Mouse (Mus musculus) neural tube, embryonic 15.5 days (tissue): ENCODE measurements around the gene Mfap3. TPM values are rescaled to one million over a fixed set of nuclear protein-coding genes. Genes with fewer than 3 reads are reported as not detected.
A peak's percentile ranks its signal among the peaks of the same experiment; 100 is the strongest.
"Not testable (repeated sequence)": the region's sequence is repeated elsewhere in the genome, so short reads cannot be mapped to it uniquely, and the experiment has no call there.

ENCODE experiments used
- ATAC-seq: fragments of 200-750 bp; cut with Nextera tagmentation; 2 replicates; pipeline ENCODE4 v1.8.0; 2017; ENCODE audit warnings: mild to moderate bottlenecking, moderate TSS enrichment, moderate library complexity; ENCODE audit not compliant: low FRiP score
- H3K27ac ChIP-seq: fragments of 300-500 bp; sonication (generic); replicated peaks from 2 replicates; pipeline ENCODE4 v1.5.1; 2015; ENCODE audit warnings: mild to moderate bottlenecking, inconsistent platforms
- H3K27me3 ChIP-seq: fragments of 300-500 bp; sonication (generic); replicated peaks from 2 replicates; pipeline ENCODE4 v1.6.1; 2015; ENCODE audit warnings: inconsistent platforms
- H3K36me3 ChIP-seq: fragments of 300-500 bp; sonication (generic); 2 replicates; pipeline ENCODE4 v1.6.1; 2015; ENCODE audit warnings: inconsistent platforms
- H3K4me1 ChIP-seq: fragments of 300-500 bp; sonication (generic); 2 replicates; pipeline ENCODE4 v1.6.1; 2015; ENCODE audit warnings: inconsistent platforms
- H3K4me2 ChIP-seq: fragments of 300-500 bp; sonication (generic); 2 replicates; pipeline ENCODE4 v1.6.1; 2015; ENCODE audit warnings: inconsistent platforms, mild to moderate bottlenecking, moderate library complexity
- H3K4me3 ChIP-seq: fragments of 300-500 bp; sonication (generic); replicated peaks from 2 replicates; pipeline ENCODE4 v1.5.1; 2015; ENCODE audit warnings: mild to moderate bottlenecking, inconsistent platforms
- H3K9ac ChIP-seq: fragments of 300-500 bp; sonication (generic); replicated peaks from 2 replicates; pipeline ENCODE4 v1.6.1; 2015; ENCODE audit warnings: mild to moderate bottlenecking, inconsistent platforms
- H3K9me3 ChIP-seq: fragments of 300-500 bp; sonication (generic); replicated peaks from 2 replicates; pipeline ENCODE4 v1.6.1; 2016; ENCODE audit warnings: inconsistent platforms
- WGBS: fragments of 180-500 bp; shearing (Covaris S2); methylation state at CpG from one replicate; pipeline ENCODE4 v1.1.7; 2015; ENCODE audit warnings: mixed read lengths; 5-methylcytosine and 5-hydroxymethylcytosine counted together
- polyA plus RNA-seq: library from polyadenylated mRNA; unstranded; fragments of >200 nt; fragmentation: Nextera tagmentation; extraction: Ambion mirVana; gene quantifications from 2 replicates; pipeline ENCODE4 v1.2.1, GENCODE M21; 2015

Mfap3 gene
- polyA plus RNA-seq, 1 experiment from 2014 or later, result 57.6 TPM

DNA sequence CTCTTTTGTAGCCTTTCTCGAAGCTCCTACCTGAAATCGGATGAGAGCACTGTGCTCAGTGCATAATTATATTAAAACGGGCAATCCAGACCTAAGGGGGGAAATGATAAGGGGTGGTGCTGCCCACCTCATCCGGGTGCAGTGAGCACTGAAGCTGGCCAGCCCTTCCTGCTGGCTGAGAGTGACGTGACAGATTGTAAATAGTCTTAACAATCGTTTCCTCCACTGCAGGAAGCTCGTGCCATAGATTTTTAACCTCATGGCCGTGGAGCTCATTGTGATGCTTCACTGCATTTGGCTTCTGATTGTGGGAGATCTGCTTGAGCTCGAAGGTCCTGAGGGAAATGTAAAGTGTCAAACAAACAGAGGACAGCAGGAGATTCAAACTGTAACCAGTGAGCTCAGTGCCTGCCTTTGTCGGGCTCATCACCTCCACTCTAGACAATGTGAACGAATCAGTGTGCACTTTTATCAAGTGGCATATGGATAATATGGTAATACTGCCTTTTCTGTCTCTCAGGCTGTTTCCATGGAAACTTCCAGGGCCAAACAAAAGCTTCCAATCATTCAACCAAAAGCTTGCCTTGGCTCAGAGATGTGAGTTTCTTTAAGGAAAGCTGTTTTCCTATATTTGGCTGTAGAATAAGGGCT, 13.0 kb downstream of the Mfap3 start:
- ATAC-seq, result peak; percentile 63

GRCm38 (mm10) chr11:57532306-57532705, 13.8 kb downstream of the Mfap3 start:
- no peak overlapping the region for H3K4me2 ChIP-seq
- 0 out of 2 replicates have a peak overlapping the region, but pooled peaks have one; percentile 33 for H3K27ac ChIP-seq
- no peaks in the 10 kb centered on the region for H3K9me3 ChIP-seq
- no peak overlapping the region for H3K4me3 ChIP-seq
- peaks cover 18% of the 10 kb centered on the region for H3K4me1 ChIP-seq
- no peaks in the 10 kb centered on the region for H3K27me3 ChIP-seq
- no peak overlapping the region for H3K9ac ChIP-seq
- ATAC-seq, result no peak
- H3K36me3 ChIP-seq, result peaks cover 43% of the 10 kb centered on the region
- 84% methylated on average over 4 of the region's 4 CpGs for WGBS

More for the DNA sequence above, 13.0 kb downstream of the Mfap3 start:
- Histone ChIP-seq H3K27me3 (no peaks in the 10 kb centered on the region), H3K27ac (peak overlapping the region; percentile 39), H3K4me1 (peaks cover 18% of the 10 kb centered on the region), H3K4me3 (no peak overlapping the region), H3K36me3 (peaks cover 43% of the 10 kb centered on the region), H3K9me3 (no peaks in the 10 kb centered on the region), H3K4me2 (no peak overlapping the region), H3K9ac (no peak overlapping the region)
- WGBS, result 16% methylated on average over 11 of the region's 11 CpGs

DNA sequence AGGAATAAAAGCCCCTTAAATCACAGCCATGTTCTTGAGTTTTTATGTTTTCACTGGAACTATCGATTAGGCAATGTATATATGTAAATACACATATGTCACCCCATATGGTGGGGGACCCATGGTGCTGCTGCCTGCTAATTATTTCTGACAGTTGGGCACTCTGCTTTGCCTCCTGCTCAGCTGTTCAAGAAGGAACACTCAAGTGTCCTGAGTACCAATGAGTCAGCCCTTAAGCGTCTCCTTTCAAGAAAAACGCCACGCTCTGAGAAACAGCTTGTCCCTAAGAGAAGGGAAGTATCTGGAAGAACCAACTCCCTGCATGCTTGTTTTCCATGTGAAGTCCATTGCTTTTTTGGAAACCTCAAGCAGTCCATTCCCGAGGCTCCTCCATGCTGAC, 17.4 kb downstream of the Mfap3 start:
- no peak for ATAC-seq

GRCm38 (mm10) chr11:57539841-57540418, 21.5 kb downstream of the Mfap3 start:
- Histone ChIP-seq H3K27ac (no peak overlapping the region), H3K4me1 (no peaks in the 10 kb centered on the region), H3K4me3 (no peak overlapping the region), H3K9me3 (no peaks in the 10 kb centered on the region), H3K4me2 (no peak overlapping the region), H3K9ac (no peak overlapping the region), H3K36me3 (no peaks in the 10 kb centered on the region), H3K27me3 (no peaks in the 10 kb centered on the region)
- WGBS, result 73% methylated on average over 5 of the region's 5 CpGs
- ATAC-seq, result no peak

More for the DNA sequence above, 17.4 kb downstream of the Mfap3 start:
- Histone ChIP-seq H3K9me3 (no peaks in the 10 kb centered on the region), H3K4me1 (peaks cover 18% of the 10 kb centered on the region), H3K4me2 (no peak overlapping the region), H3K4me3 (no peak overlapping the region), H3K27ac (no peak overlapping the region), H3K9ac (no peak overlapping the region), H3K36me3 (peaks cover 20% of the 10 kb centered on the region), H3K27me3 (no peaks in the 10 kb centered on the region)
- WGBS, result 74% methylated on average over 5 of the region's 5 CpGs

DNA sequence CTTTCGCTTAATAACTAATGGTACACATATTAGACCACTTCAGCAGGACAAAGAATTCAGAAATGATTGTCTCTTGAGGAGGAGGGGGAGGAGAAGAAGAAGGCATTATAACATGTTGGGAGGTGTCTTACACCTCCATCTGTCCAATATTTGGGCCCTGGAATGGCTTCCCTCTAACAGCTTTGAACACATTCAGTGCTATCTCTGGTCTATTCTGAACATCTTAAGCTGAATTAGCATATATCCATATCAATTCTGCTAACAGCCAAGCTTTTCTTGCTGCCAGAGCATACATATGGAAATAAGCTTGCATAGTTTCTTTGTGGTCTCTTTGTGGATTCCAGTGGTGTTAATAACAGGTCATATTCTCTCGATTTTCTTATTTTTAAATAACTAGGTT, 22.2 kb downstream of the Mfap3 start:
- Histone ChIP-seq H3K27me3 (no peaks in the 10 kb centered on the region), H3K36me3 (no peaks in the 10 kb centered on the region), H3K9me3 (no peaks in the 10 kb centered on the region), H3K27ac (no peak overlapping the region), H3K4me2 (no peak overlapping the region), H3K9ac (no peak overlapping the region), H3K4me3 (no peak overlapping the region), H3K4me1 (no peaks in the 10 kb centered on the region)
- 82% methylated on average over 2 of the region's 2 CpGs for WGBS
- ATAC-seq, result no peak

- Histone ChIP-seq H3K27me3 (no peaks in the 10 kb centered on the region), H3K27ac (no peak overlapping the region), H3K4me2 (peak overlapping the region; percentile 44), H3K4me1 (peaks cover 19% of the 10 kb centered on the region), H3K36me3 (no peaks in the 10 kb centered on the region), H3K9me3 (no peaks in the 10 kb centered on the region), H3K4me3 (no peak overlapping the region), H3K9ac (no peak overlapping the region)
- peak; percentile 68 for ATAC-seq
- WGBS, result 21% methylated on average over 18 of the region's 18 CpGs
These were observed 30.4 kb downstream of the Mfap3 start for GRCm38 (mm10) chr11:57548618-57549550.

GRCm38 (mm10) chr11:57550230-57550629, 31.8 kb downstream of the Mfap3 start:
- no peak overlapping the region for H3K4me2 ChIP-seq
- no peak for ATAC-seq
- 95% methylated on average over 2 of the region's 2 CpGs for WGBS
- H3K36me3 ChIP-seq, result no peaks in the 10 kb centered on the region
- H3K4me3 ChIP-seq, result no peak overlapping the region
- no peak overlapping the region for H3K27ac ChIP-seq
- H3K4me1 ChIP-seq, result peaks cover 19% of the 10 kb centered on the region
- no peaks in the 10 kb centered on the region for H3K27me3 ChIP-seq
- H3K9ac ChIP-seq, result no peak overlapping the region
- H3K9me3 ChIP-seq, result no peaks in the 10 kb centered on the region

DNA sequence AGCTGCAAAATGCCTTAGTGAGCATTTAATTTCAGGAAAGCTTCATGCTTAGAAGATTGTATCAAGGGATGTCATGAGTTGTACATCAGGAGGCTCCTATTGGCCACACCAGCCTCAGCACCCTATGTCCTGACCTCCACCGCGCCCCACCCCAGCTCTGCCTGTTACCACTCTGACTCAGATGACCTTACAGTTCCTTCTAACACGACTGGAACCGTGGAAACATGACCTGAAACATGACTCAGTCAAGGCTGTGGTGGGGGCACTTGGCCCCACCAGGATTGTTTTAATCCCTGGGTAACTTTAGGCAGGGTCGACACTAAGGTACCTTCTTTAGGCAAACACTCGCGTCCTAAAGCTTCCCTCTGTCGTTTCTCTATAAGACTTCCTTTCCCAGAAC, 32.6 kb downstream of the Mfap3 start:
- H3K27me3 ChIP-seq, result no peaks in the 10 kb centered on the region
- WGBS, result 93% methylated on average over 8 of the region's 8 CpGs
- H3K9ac ChIP-seq, result no peak overlapping the region
- peaks cover 19% of the 10 kb centered on the region for H3K4me1 ChIP-seq
- H3K27ac ChIP-seq, result no peak overlapping the region
- ATAC-seq, result no peak
- no peak overlapping the region for H3K4me2 ChIP-seq
- no peaks in the 10 kb centered on the region for H3K9me3 ChIP-seq
- no peaks in the 10 kb centered on the region for H3K36me3 ChIP-seq
- H3K4me3 ChIP-seq, result no peak overlapping the region

- Histone ChIP-seq H3K9me3 (no peaks in the 10 kb centered on the region), H3K4me3 (no peak overlapping the region), H3K9ac (no peak overlapping the region), H3K36me3 (no peaks in the 10 kb centered on the region), H3K27me3 (no peaks in the 10 kb centered on the region), H3K4me2 (no peak overlapping the region), H3K4me1 (peaks cover 13% of the 10 kb centered on the region), H3K27ac (no peak overlapping the region)
- 0 out of 2 replicates have a peak, but pooled peaks have one; percentile 35 for ATAC-seq
- WGBS, result 27% methylated on average over 9 of the region's 9 CpGs
These were observed 34.7 kb downstream of the Mfap3 start for GRCm38 (mm10) chr11:57553015-57553780.

DNA sequence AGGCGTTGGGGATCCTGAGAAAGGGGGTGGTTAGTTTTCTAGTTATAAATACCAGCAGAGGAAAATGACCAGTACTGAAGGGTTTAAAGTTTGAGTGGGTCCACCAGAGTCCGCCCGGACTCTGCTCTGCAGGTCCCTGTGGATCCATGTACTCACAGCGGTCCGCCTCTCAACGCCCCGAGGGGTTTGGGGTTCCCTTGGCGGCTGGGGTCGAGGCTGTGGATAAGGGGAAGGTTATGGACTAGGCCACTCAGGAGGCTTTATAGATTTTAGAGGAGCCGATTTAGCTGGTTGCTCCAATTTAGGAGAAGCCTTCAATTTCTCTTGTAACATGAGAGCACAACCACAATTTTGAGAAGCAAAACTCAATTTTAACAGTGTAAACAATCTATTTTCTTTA, 39.5 kb downstream of the Mfap3 start:
- not testable (repeated sequence) for H3K4me3 ChIP-seq, H3K36me3 ChIP-seq, H3K4me1 ChIP-seq, H3K27me3 ChIP-seq, H3K27ac ChIP-seq, H3K4me2 ChIP-seq, H3K9me3 ChIP-seq, ATAC-seq, H3K9ac ChIP-seq
- WGBS, result 93% methylated on average over 9 of the region's 10 CpGs

DNA sequence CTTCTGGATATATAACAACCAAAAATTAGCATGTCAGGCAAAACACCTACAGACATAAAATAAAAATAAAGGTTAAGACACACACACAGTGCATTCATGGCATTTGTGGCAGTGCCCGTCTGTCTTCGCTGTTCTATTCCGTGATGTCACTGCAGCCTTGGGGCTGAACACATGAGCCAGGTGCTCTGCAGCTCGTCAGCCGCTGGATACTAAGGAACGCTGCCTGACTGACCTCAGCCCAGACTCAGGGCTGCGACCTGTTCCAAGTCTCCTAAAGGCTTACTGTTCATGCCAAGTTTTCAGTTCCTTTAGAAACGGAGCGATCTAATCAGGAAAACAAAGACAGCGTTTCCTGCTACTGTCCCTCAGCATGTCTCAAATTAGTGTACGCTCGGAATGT, 46.1 kb downstream of the Mfap3 start:
- Histone ChIP-seq H3K9me3 (no peaks in the 10 kb centered on the region), H3K4me3 (no peak overlapping the region), H3K4me1 (peaks cover 15% of the 10 kb centered on the region), H3K36me3 (no peaks in the 10 kb centered on the region), H3K27me3 (no peaks in the 10 kb centered on the region), H3K9ac (no peak overlapping the region), H3K27ac (no peak overlapping the region), H3K4me2 (no peak overlapping the region)
- ATAC-seq, result no peak
- 63% methylated on average over 12 of the region's 12 CpGs for WGBS
